Mouse (Mus musculus) megakaryocyte-erythroid progenitor cell, adult 5 weeks (primary cell): Measurements from ENCODE around the gene Nkx3-2. TPM values are rescaled to one million over a fixed set of nuclear protein-coding genes. Genes with fewer than 3 reads are reported as not detected.

Experiments
- polyA plus RNA-seq: library from polyadenylated mRNA; stranded (reverse); fragments of >175 nt; gene quantifications from 2 replicates; pipeline ENCODE4 v1.2.3, GENCODE M21; 2012

Nkx3-2 gene
- polyA plus RNA-seq, result not detected in 2 replicates

GRCm38 (mm10) chr5:41763731-41764721 lies at the start of gene Nkx3-2:
Nkx3-2 (minus strand) TSS chr5:41764501.

Other genes starting within 250 kb of the Nkx3-2 start
- gene Rab28, start 56.3 kb downstream of the Nkx3-2 start, polyA plus RNA-seq, result 29.1 and 31.6 TPM in 2 replicates
- 4.6 and 7.2 TPM in 2 replicates for gene Bod1l, start 79.8 kb upstream of the Nkx3-2 start, polyA plus RNA-seq